Mouse (Mus musculus) liver, embryonic 15.5 days (tissue): ENCODE data around the gene Galnt12. TPM values are rescaled to one million over a fixed set of nuclear protein-coding genes. Genes with fewer than 3 reads are reported as not detected.

Source experiments
- ATAC-seq: fragments of 200-750 bp; cut with Nextera tagmentation; 2 replicates; pipeline ENCODE4 v1.8.0; 2017; ENCODE audit warnings: moderate number of reproducible peaks, mild to moderate bottlenecking, moderate library complexity; ENCODE audit not compliant: insufficient read depth
- H3K27ac ChIP-seq: fragments of 300-500 bp; sonication (generic); replicated peaks from 2 replicates; pipeline ENCODE4 v1.5.1; 2015; ENCODE audit warnings: mild to moderate bottlenecking, inconsistent platforms
- H3K27me3 ChIP-seq: fragments of 300-500 bp; sonication (generic); 2 replicates; pipeline ENCODE4 v1.6.1; 2015; ENCODE audit warnings: mild to moderate bottlenecking, inconsistent platforms
- H3K36me3 ChIP-seq: fragments of 300-500 bp; sonication (generic); replicated peaks from 2 replicates; pipeline ENCODE4 v1.6.1; 2015; ENCODE audit warnings: moderate library complexity, mild to moderate bottlenecking, inconsistent platforms
- H3K4me1 ChIP-seq: fragments of 300-500 bp; sonication (generic); replicated peaks from 2 replicates; pipeline ENCODE4 v1.6.1; 2015; ENCODE audit warnings: inconsistent platforms
- H3K4me2 ChIP-seq: fragments of 300-500 bp; sonication (generic); 2 replicates; pipeline ENCODE4 v1.6.1; 2015; ENCODE audit warnings: moderate library complexity, mild to moderate bottlenecking, inconsistent platforms
- H3K4me3 ChIP-seq: fragments of 300-500 bp; sonication (generic); replicated peaks from 2 replicates; pipeline ENCODE4 v1.5.1; 2015; ENCODE audit warnings: mild to moderate bottlenecking, inconsistent platforms
- H3K9ac ChIP-seq: fragments of 300-500 bp; sonication (generic); 2 replicates; pipeline ENCODE4 v1.6.1; 2015; ENCODE audit warnings: moderate library complexity, mild to moderate bottlenecking, inconsistent platforms
- H3K9me3 ChIP-seq: fragments of 300-500 bp; sonication (generic); replicated peaks from 2 replicates; pipeline ENCODE4 v1.6.1; 2016; ENCODE audit warnings: inconsistent platforms
- WGBS: fragments of 180-500 bp; shearing (Covaris S2); methylation state at CpG from one replicate; pipeline ENCODE4 v1.1.7; 2015; ENCODE audit warnings: mixed read lengths; ENCODE audit not compliant: insufficient replicate concordance; 5-methylcytosine and 5-hydroxymethylcytosine counted together
- polyA plus RNA-seq: library from polyadenylated mRNA; unstranded; fragments of >200 nt; fragmentation: Nextera tagmentation; extraction: Ambion mirVana; gene quantifications from 2 replicates; pipeline ENCODE4 v1.2.1, GENCODE M21; 2015

Gene Galnt12
- polyA plus RNA-seq, 1 experiment from 2014 or later: 0.70 TPM

GRCm38 (mm10) chr4:47057510-47058325, 34.0 kb upstream of the Galnt12 start:
- Histone ChIP-seq H3K36me3 (no peaks in the 10 kb centered on the region), H3K9me3 (no peaks in the 10 kb centered on the region), H3K9ac (no peak overlapping the region), H3K4me3 (peak overlapping the region; percentile 50), H3K4me2 (peak overlapping the region; percentile 71), H3K27me3 (peaks cover 60% of the 10 kb centered on the region), H3K4me1 (no peaks in the 10 kb centered on the region), H3K27ac (no peak overlapping the region)
- no peak for ATAC-seq
- 25% methylated on average over 25 of the region's 25 CpGs for WGBS

GRCm38 (mm10) chr4:47060900-47061299, 30.8 kb upstream of the Galnt12 start:
- Histone ChIP-seq H3K4me1 (no peaks in the 10 kb centered on the region), H3K9ac (no peak overlapping the region), H3K4me2 (no peak overlapping the region), H3K27ac (no peak overlapping the region), H3K27me3 (peaks cover 36% of the 10 kb centered on the region), H3K36me3 (no peaks in the 10 kb centered on the region), H3K9me3 (no peaks in the 10 kb centered on the region), H3K4me3 (no peak overlapping the region)
- no peak for ATAC-seq
- WGBS: 21% methylated on average over 1 of the region's 1 CpGs

- Histone ChIP-seq H3K27ac (no peak overlapping the region), H3K4me3 (no peak overlapping the region), H3K36me3 (no peaks in the 10 kb centered on the region), H3K4me2 (no peak overlapping the region), H3K4me1 (no peaks in the 10 kb centered on the region), H3K27me3 (no peaks in the 10 kb centered on the region), H3K9me3 (0 out of 2 replicates have a peak, but pooled peaks cover 3% of the 10 kb centered on the region), H3K9ac (no peak overlapping the region)
- no peak for ATAC-seq
- 18% methylated on average over 2 of the region's 2 CpGs for WGBS
These were observed 16.7 kb upstream of the Galnt12 start for GRCm38 (mm10) chr4:47075054-47075453.

GRCm38 (mm10) chr4:47079997-47080646, 11.6 kb upstream of the Galnt12 start:
- no peak for ATAC-seq
- WGBS: 45% methylated on average over 17 of the region's 17 CpGs

GRCm38 (mm10) chr4:47080647-47081010, 11.1 kb upstream of the Galnt12 start:
- Histone ChIP-seq H3K27me3 (no peaks in the 10 kb centered on the region), H3K9ac (no peak overlapping the region), H3K27ac (no peak overlapping the region), H3K4me1 (no peaks in the 10 kb centered on the region), H3K36me3 (no peaks in the 10 kb centered on the region), H3K4me3 (no peak overlapping the region), H3K4me2 (no peak overlapping the region), H3K9me3 (no peaks in the 10 kb centered on the region)
- 66% methylated on average over 4 of the region's 4 CpGs for WGBS
- no peak for ATAC-seq

More at GRCm38 (mm10) chr4:47079997-47080646, 11.6 kb upstream of the Galnt12 start:
- H3K4me2 ChIP-seq: no peak overlapping the region
- H3K9ac ChIP-seq: no peak overlapping the region
- H3K27me3 ChIP-seq: no peaks in the 10 kb centered on the region
- H3K36me3 ChIP-seq: no peaks in the 10 kb centered on the region
- H3K4me3 ChIP-seq: no peak overlapping the region
- no peaks in the 10 kb centered on the region for H3K4me1 ChIP-seq
- no peaks in the 10 kb centered on the region for H3K9me3 ChIP-seq
- H3K27ac ChIP-seq: no peak overlapping the region

- Histone ChIP-seq H3K4me2 (no peak overlapping the region), H3K36me3 (no peaks in the 10 kb centered on the region), H3K4me3 (no peak overlapping the region), H3K9ac (no peak overlapping the region), H3K27me3 (no peaks in the 10 kb centered on the region), H3K4me1 (no peaks in the 10 kb centered on the region), H3K9me3 (no peaks in the 10 kb centered on the region), H3K27ac (no peak overlapping the region)
- ATAC-seq: no peak
- 65% methylated on average over 7 of the region's 7 CpGs for WGBS
These were observed 7.9 kb upstream of the Galnt12 start for GRCm38 (mm10) chr4:47083824-47084223.

- H3K36me3 ChIP-seq: no peaks in the 10 kb centered on the region
- WGBS: 62% methylated on average over 7 of the region's 7 CpGs
These were observed 3.0 kb upstream of the Galnt12 start for GRCm38 (mm10) chr4:47088671-47089070.

GRCm38 (mm10) chr4:47092387-47093021, 795 bp downstream of the Galnt12 start:
- Histone ChIP-seq H3K27ac (no peak overlapping the region), H3K36me3 (no peaks in the 10 kb centered on the region), H3K4me3 (peak overlapping the region; percentile 50), H3K4me2 (peak overlapping the region; percentile 75), H3K4me1 (no peaks in the 10 kb centered on the region), H3K9me3 (no peaks in the 10 kb centered on the region), H3K27me3 (peaks cover 58% of the 10 kb centered on the region), H3K9ac (no peak overlapping the region)
- no peak for ATAC-seq
- WGBS: 4% methylated on average over 21 of the region's 21 CpGs

More at GRCm38 (mm10) chr4:47088671-47089070, 3.0 kb upstream of the Galnt12 start:
- H3K9me3 ChIP-seq: no peaks in the 10 kb centered on the region
- H3K4me2 ChIP-seq: no peak overlapping the region
- H3K4me1 ChIP-seq: no peaks in the 10 kb centered on the region
- H3K4me3 ChIP-seq: no peak overlapping the region
- no peak overlapping the region for H3K27ac ChIP-seq
- H3K27me3 ChIP-seq: peaks cover 45% of the 10 kb centered on the region
- no peak overlapping the region for H3K9ac ChIP-seq
- ATAC-seq: no peak

- Histone ChIP-seq H3K4me3 (no peak overlapping the region), H3K4me1 (no peaks in the 10 kb centered on the region), H3K4me2 (no peak overlapping the region), H3K9me3 (no peaks in the 10 kb centered on the region), H3K27ac (no peak overlapping the region), H3K36me3 (no peaks in the 10 kb centered on the region), H3K27me3 (peaks cover 58% of the 10 kb centered on the region), H3K9ac (no peak overlapping the region)
- no peak for ATAC-seq
- WGBS: 30% methylated on average over 9 of the region's 9 CpGs
These were observed 1.5 kb downstream of the Galnt12 start for GRCm38 (mm10) chr4:47093161-47093560.

GRCm38 (mm10) chr4:47093647-47094046, 1.9 kb downstream of the Galnt12 start:
- H3K4me2 ChIP-seq: no peak overlapping the region
- H3K36me3 ChIP-seq: no peaks in the 10 kb centered on the region
- no peak for ATAC-seq
- 53% methylated on average over 6 of the region's 6 CpGs for WGBS
- H3K27me3 ChIP-seq: peaks cover 58% of the 10 kb centered on the region
- no peak overlapping the region for H3K9ac ChIP-seq
- H3K4me1 ChIP-seq: no peaks in the 10 kb centered on the region
- H3K4me3 ChIP-seq: no peak overlapping the region
- no peak overlapping the region for H3K27ac ChIP-seq
- H3K9me3 ChIP-seq: no peaks in the 10 kb centered on the region

GRCm38 (mm10) chr4:47103561-47103960, 11.9 kb downstream of the Galnt12 start:
- 78% methylated on average over 10 of the region's 10 CpGs for WGBS
- Histone ChIP-seq H3K4me3 (no peak overlapping the region), H3K27me3 (no peaks in the 10 kb centered on the region), H3K9me3 (no peaks in the 10 kb centered on the region), H3K9ac (no peak overlapping the region), H3K36me3 (no peaks in the 10 kb centered on the region), H3K4me1 (no peaks in the 10 kb centered on the region), H3K27ac (no peak overlapping the region), H3K4me2 (no peak overlapping the region)
- ATAC-seq: no peak
